Mouse (Mus musculus) lung, embryonic 14.5 days (tissue): ENCODE measurements around the gene Nrp1. TPM values are rescaled to one million over a fixed set of nuclear protein-coding genes. Genes with fewer than 3 reads are reported as not detected.

ENCODE experiments used
- ATAC-seq: fragments of 200-750 bp; cut with Nextera tagmentation; 2 replicates; pipeline ENCODE4 v1.8.0; 2017; ENCODE audit warnings: mild to moderate bottlenecking, moderate TSS enrichment, moderate library complexity; ENCODE audit not compliant: insufficient read depth
- DNase-seq: peaks from one replicate; pipeline ENCODE4 v3.0.0-alpha.2; 2015
- H3K27ac ChIP-seq: fragments of 300-500 bp; sonication (generic); 2 replicates; pipeline ENCODE4 v1.5.1; 2014; ENCODE audit warnings: low read depth, mild to moderate bottlenecking, moderate library complexity
- H3K27me3 ChIP-seq: fragments of 300-500 bp; sonication (generic); 2 replicates; pipeline ENCODE4 v1.6.1; 2014; ENCODE audit warnings: low read length, control low read depth; ENCODE audit not compliant: insufficient read depth
- H3K36me3 ChIP-seq: fragments of 300-500 bp; sonication (generic); 2 replicates; pipeline ENCODE4 v1.6.1; 2014; ENCODE audit warnings: control low read depth; ENCODE audit not compliant: insufficient read depth
- H3K4me1 ChIP-seq: fragments of 300-500 bp; sonication (generic); 2 replicates; pipeline ENCODE4 v1.6.1; 2014; ENCODE audit warnings: antibody characterized with exemption, control low read depth; ENCODE audit not compliant: insufficient read depth
- H3K4me2 ChIP-seq: fragments of 300-500 bp; sonication (generic); 2 replicates; pipeline ENCODE4 v1.6.1; 2014; ENCODE audit warnings: mild to moderate bottlenecking
- H3K4me3 ChIP-seq: fragments of 300-500 bp; sonication (generic); 2 replicates; pipeline ENCODE4 v1.5.1; 2014; ENCODE audit warnings: low read depth, low read length
- H3K9ac ChIP-seq: fragments of 300-500 bp; sonication (generic); 2 replicates; pipeline ENCODE4 v1.6.1; 2014
- H3K9me3 ChIP-seq: fragments of 300-500 bp; sonication (generic); 2 replicates; pipeline ENCODE4 v1.6.1; 2016; ENCODE audit warnings: low read depth, low read length, control low read depth
- CTCF ChIP-seq: IDR thresholded peaks from 2 replicates; pipeline ENCODE4 v1.5.1; 2016; ENCODE audit warnings: antibody characterized with exemption, low read depth
- WGBS: fragments of 180-500 bp; shearing (Covaris S2); extraction: QIAGEN DNeasy Blood & Tissue Kit; methylation state at CpG from one replicate; pipeline ENCODE4 v1.1.7; 2014; 5-methylcytosine and 5-hydroxymethylcytosine counted together
- polyA plus RNA-seq: library from polyadenylated mRNA; unstranded; fragments of >200 nt; fragmentation: Nextera tagmentation; extraction: Ambion mirVana; gene quantifications from 2 replicates; pipeline ENCODE4 v1.2.1, GENCODE M21; 2014

Gene Nrp1
- polyA plus RNA-seq, result 94.3 and 94.8 TPM in 2 replicates

GRCm38 (mm10) chr8:128358406-128358755 lies at the start of gene Nrp1:
Nrp1 (plus strand) TSS chr8:128358604.
- peak within 1 kb of the TSS; percentile 80 for H3K4me3 ChIP-seq
- peak; percentile 60 for DNase-seq
- ATAC-seq, result peak; percentile 4; the same call in 1 of the 2 replicates
- under 1% methylated on average over 21 of the region's 21 CpGs for WGBS
- H3K27me3 ChIP-seq, result no peaks in the 10 kb centered on the region
- no peaks in the 10 kb centered on the region for H3K36me3 ChIP-seq
- H3K27ac ChIP-seq, result peak within 1 kb of the TSS; percentile 98
- peak within 1 kb of the TSS; percentile 85 for H3K9ac ChIP-seq
- TF ChIP-seq CTCF, result no peak
- H3K4me1 ChIP-seq, result peaks cover 10% of the 10 kb centered on the region; the same call in 1 of the 2 replicates
- no peaks in the 10 kb centered on the region for H3K9me3 ChIP-seq
- peak within 1 kb of the TSS; percentile 69 for H3K4me2 ChIP-seq

- Histone ChIP-seq H3K27me3 (no peaks in the 10 kb centered on the region), H3K36me3 (no peaks in the 10 kb centered on the region), H3K9ac (no peak overlapping the region), H3K27ac (no peak overlapping the region), H3K4me2 (no peak overlapping the region), H3K9me3 (no peaks in the 10 kb centered on the region), H3K4me3 (no peak overlapping the region), H3K4me1 (no peaks in the 10 kb centered on the region)
- 80% methylated on average over 2 of the region's 2 CpGs for WGBS
- no peak for TF ChIP-seq CTCF
- ATAC-seq, result no peak
- DNase-seq, result no peak
Observed at GRCm38 (mm10) chr8:128320797-128321196, 37.6 kb upstream of the Nrp1 start.

DNA sequence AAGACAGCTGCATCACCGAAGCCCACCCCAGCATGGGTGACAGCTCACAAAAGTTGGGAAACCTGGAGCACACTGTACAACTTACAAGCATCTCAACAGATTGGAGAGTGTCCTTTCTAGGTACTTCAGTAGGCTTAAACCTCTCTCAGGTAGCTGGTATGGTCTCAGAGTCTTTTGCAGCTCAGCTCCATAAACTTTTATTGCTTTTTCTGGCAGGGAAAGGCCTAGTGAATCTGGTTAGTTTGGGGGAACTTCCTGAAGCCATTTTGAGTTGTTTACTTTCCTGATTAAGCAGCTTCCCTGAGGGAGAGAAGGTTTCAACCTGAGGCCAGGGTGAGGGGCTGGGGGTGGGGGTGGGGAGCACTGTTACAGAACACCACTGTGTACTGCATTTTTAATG lies 31.1 kb upstream of the Nrp1 start:
- H3K27ac ChIP-seq, result peak overlapping the region; percentile 36; the same call in 1 of the 2 replicates
- H3K36me3 ChIP-seq, result no peaks in the 10 kb centered on the region
- WGBS, result 71% methylated on average over 1 of the region's 1 CpGs
- ATAC-seq (no peak), DNase-seq (no peak)
- no peaks in the 10 kb centered on the region for H3K27me3 ChIP-seq
- no peak overlapping the region for H3K4me2 ChIP-seq
- H3K9me3 ChIP-seq, result no peaks in the 10 kb centered on the region
- no peak overlapping the region for H3K4me3 ChIP-seq
- no peak overlapping the region for H3K9ac ChIP-seq
- no peak for TF ChIP-seq CTCF
- 0 out of 2 replicates have a peak, but pooled peaks cover 5% of the 10 kb centered on the region for H3K4me1 ChIP-seq

- Histone ChIP-seq H3K4me3 (no peak overlapping the region), H3K9me3 (no peaks in the 10 kb centered on the region), H3K36me3 (no peaks in the 10 kb centered on the region), H3K4me1 (0 out of 2 replicates have a peak, but pooled peaks cover 5% of the 10 kb centered on the region), H3K27me3 (no peaks in the 10 kb centered on the region), H3K9ac (no peak overlapping the region), H3K27ac (no peak overlapping the region), H3K4me2 (no peak overlapping the region)
- DNase-seq, result peak; percentile 61
- ATAC-seq, result peak; percentile 85
- 14% methylated on average over 2 of the region's 2 CpGs for WGBS
- TF ChIP-seq CTCF, result no peak
Observed at GRCm38 (mm10) chr8:128327922-128328321, 30.5 kb upstream of the Nrp1 start.

DNA sequence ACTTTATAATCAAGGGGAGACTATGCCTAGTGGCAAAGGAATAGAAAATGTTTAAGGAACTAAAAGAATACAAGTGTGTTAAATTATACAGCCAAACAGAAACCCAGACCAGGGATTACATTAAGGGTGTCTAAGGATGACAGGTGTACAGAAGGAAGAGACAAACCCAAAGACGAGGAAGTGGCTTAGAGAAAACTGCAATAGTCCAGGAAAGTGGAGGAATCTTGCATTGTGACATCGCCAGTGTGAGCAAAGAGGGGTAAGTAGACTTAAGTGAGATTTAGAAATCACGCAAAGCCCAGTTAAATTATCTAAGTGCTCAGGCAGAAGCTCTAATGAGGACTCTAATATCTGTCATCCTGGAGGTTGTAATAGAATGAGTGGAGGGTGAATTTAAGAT lies 28.9 kb upstream of the Nrp1 start:
- WGBS, result 81% methylated on average over 3 of the region's 3 CpGs
- no peak for ATAC-seq
- H3K27me3 ChIP-seq, result no peaks in the 10 kb centered on the region

GRCm38 (mm10) chr8:128335976-128336375 lies 22.4 kb upstream of the Nrp1 start:
- DNase-seq, result no peak
- 0 out of 2 replicates have a peak, but pooled peaks cover 4% of the 10 kb centered on the region for H3K4me1 ChIP-seq
- H3K27me3 ChIP-seq, result no peaks in the 10 kb centered on the region
- ATAC-seq, result no peak
- no peak overlapping the region for H3K4me2 ChIP-seq
- H3K9me3 ChIP-seq, result no peaks in the 10 kb centered on the region
- 82% methylated on average over 3 of the region's 3 CpGs for WGBS
- no peak overlapping the region for H3K4me3 ChIP-seq
- no peaks in the 10 kb centered on the region for H3K36me3 ChIP-seq
- TF ChIP-seq CTCF, result no peak
- H3K9ac ChIP-seq, result no peak overlapping the region
- H3K27ac ChIP-seq, result no peak overlapping the region

More for the DNA sequence above, 28.9 kb upstream of the Nrp1 start:
- 0 out of 2 replicates have a peak, but pooled peaks cover 5% of the 10 kb centered on the region for H3K4me1 ChIP-seq
- no peak overlapping the region for H3K4me3 ChIP-seq
- no peak for TF ChIP-seq CTCF
- no peaks in the 10 kb centered on the region for H3K9me3 ChIP-seq
- H3K9ac ChIP-seq, result no peak overlapping the region
- no peak overlapping the region for H3K27ac ChIP-seq
- no peak for DNase-seq
- no peak overlapping the region for H3K4me2 ChIP-seq
- H3K36me3 ChIP-seq, result no peaks in the 10 kb centered on the region

- H3K9me3 ChIP-seq, result no peaks in the 10 kb centered on the region
- H3K4me2 ChIP-seq, result no peak overlapping the region
- DNase-seq (no peak), ATAC-seq (no peak)
- H3K4me3 ChIP-seq, result no peak overlapping the region
- no peaks in the 10 kb centered on the region for H3K36me3 ChIP-seq
- TF ChIP-seq CTCF, result no peak
- 0 out of 2 replicates have a peak, but pooled peaks cover 4% of the 10 kb centered on the region for H3K4me1 ChIP-seq
- no peak overlapping the region for H3K27ac ChIP-seq
- H3K27me3 ChIP-seq, result no peaks in the 10 kb centered on the region
- H3K9ac ChIP-seq, result no peak overlapping the region
Observed at GRCm38 (mm10) chr8:128338951-128339350, 19.5 kb upstream of the Nrp1 start.

DNA sequence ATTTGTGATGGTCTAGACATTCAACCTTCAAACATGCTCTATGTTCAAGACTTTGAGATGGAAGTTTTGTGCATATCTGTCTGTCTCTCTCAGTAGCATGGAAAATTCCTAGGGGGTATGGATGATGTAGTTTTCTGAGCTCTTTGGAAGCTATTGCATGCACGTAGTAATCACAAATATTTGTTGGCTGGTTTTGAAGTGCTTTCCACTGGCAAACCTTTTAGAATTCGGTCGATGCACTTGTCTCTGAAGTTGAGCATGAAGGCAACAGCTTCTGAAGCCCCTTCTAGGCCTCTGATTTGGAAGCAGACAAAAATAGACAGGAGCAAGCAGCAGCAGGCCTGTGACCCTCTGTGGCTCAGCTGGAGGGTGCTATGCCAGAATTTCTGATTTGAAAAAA lies 18.9 kb upstream of the Nrp1 start:
- Histone ChIP-seq H3K27me3 (no peaks in the 10 kb centered on the region), H3K27ac (no peak overlapping the region), H3K4me2 (no peak overlapping the region), H3K4me1 (0 out of 2 replicates have a peak, but pooled peaks cover 4% of the 10 kb centered on the region), H3K4me3 (no peak overlapping the region), H3K9me3 (no peaks in the 10 kb centered on the region), H3K36me3 (no peaks in the 10 kb centered on the region), H3K9ac (no peak overlapping the region)
- ATAC-seq, result no peak
- 78% methylated on average over 3 of the region's 3 CpGs for WGBS
- no peak for TF ChIP-seq CTCF
- DNase-seq, result no peak
